In genomic region chr3:101108848-101109247, GRCm38 (mm10) we compare ENCODE assay signal across 7 mouse cellular contexts. TPM values are rescaled to one million over a fixed set of nuclear protein-coding genes. Genes with fewer than 3 reads are reported as not detected.
DNase-seq lines count a peak whose midpoint lies in the region; ATAC-seq lines count a peak whose summit lies in the region.

No protein-coding gene starts in this region.

- H3K9me3 ChIP-seq in heart, embryonic 14.5 days (ENCODE audit: control insufficient read depth, low read length) = no peaks in the 10 kb centered on the region
- no peaks in the 10 kb centered on the region for H3K9me3 ChIP-seq in liver, embryonic 16.5 days (replicated peaks; ENCODE audit: control insufficient read depth, low read length)

- H3K4me3 ChIP-seq in heart, embryonic 14.5 days (ENCODE audit: control insufficient read depth in 1 of 2, insufficient read depth in 1 of 2, low read depth in 1 of 2, low read length in 2 of 2) = peak overlapping the region; percentile 82 to 86; a peak in 3 of 4 replicates
- H3K4me3 ChIP-seq in liver, embryonic 16.5 days (ENCODE audit: low read depth, low read length) = no peak overlapping the region

- peak; percentile 51 for DNase-seq in retina, embryonic 14.5 days (ENCODE audit: low spot score)
- DNase-seq in retina, postnatal 1 day = no peak
- no peak for DNase-seq in ovary, postnatal 10 days (ENCODE audit: low spot score)
- no peak for DNase-seq in right cerebral cortex, postnatal 36 days (ENCODE audit: low spot score in 2 of 2)

- no peaks in the 10 kb centered on the region for H3K27me3 ChIP-seq in heart, embryonic 14.5 days (ENCODE audit: control insufficient read depth, insufficient read depth, low read length)
- peaks cover 38% of the 10 kb centered on the region for H3K27me3 ChIP-seq in liver, embryonic 16.5 days (ENCODE audit: control insufficient read depth, insufficient read depth, low read depth, low read length)

- 22% methylated on average over 5 of the region's 5 CpGs for WGBS in heart, embryonic 14.5 days
- 26% methylated on average over 5 of the region's 5 CpGs for WGBS in liver, embryonic 16.5 days (ENCODE audit: insufficient replicate concordance)

- peak overlapping the region; percentile 97 for H3K9ac ChIP-seq in heart, embryonic 14.5 days (ENCODE audit: low read length)
- H3K9ac ChIP-seq in liver, embryonic 16.5 days (ENCODE audit: low read depth, low read length) = no peak overlapping the region

- H3K27ac ChIP-seq in heart, embryonic 14.5 days (replicated peaks in 1 of 2; ENCODE audit: control insufficient read depth in 1 of 2, insufficient read depth in 1 of 2, low read depth in 2 of 2, low read length in 2 of 2) = no peak overlapping the region
- no peak overlapping the region for H3K27ac ChIP-seq in liver, embryonic 16.5 days (ENCODE audit: low read length)

- no peak for ATAC-seq in heart, embryonic 14.5 days (ENCODE audit: insufficient number of reproducible peaks, insufficient read depth, low FRiP score, low read depth)
- no peak for ATAC-seq in liver, embryonic 16.5 days (ENCODE audit: low read depth)
- no peak for ATAC-seq in erythroid progenitor cell, adult 5-6 weeks (replicated peaks; ENCODE audit: low FRiP score, poor library complexity, severe bottlenecking)

- peaks cover 26 to 39% of the 10 kb centered on the region in 2 experiments for H3K4me1 ChIP-seq in heart, embryonic 14.5 days (ENCODE audit: control insufficient read depth in 2 of 2, insufficient read depth in 2 of 2, low read length in 2 of 2)
- no peaks in the 10 kb centered on the region; the same call in none of the 2 replicates for H3K4me1 ChIP-seq in liver, embryonic 16.5 days (ENCODE audit: control insufficient read depth, low read depth, low read length)

- peak overlapping the region; percentile 89 for H3K4me2 ChIP-seq in heart, embryonic 14.5 days (ENCODE audit: low read length)
- H3K4me2 ChIP-seq in liver, embryonic 16.5 days (ENCODE audit: low read depth, low read length) = peak overlapping the region; percentile 64; the same call in 1 of the 2 replicates

- no peaks in the 10 kb centered on the region; the same call in 1 of the 2 replicates for H3K36me3 ChIP-seq in heart, embryonic 14.5 days (ENCODE audit: control insufficient read depth, insufficient read depth, low read length)
- no peaks in the 10 kb centered on the region for H3K36me3 ChIP-seq in liver, embryonic 16.5 days (ENCODE audit: control insufficient read depth, insufficient read depth)

RNA-seq across cellular contexts. Expression of gene Ptgfrn, which starts 1.2 kb away (rescaled TPM):
- polyA plus RNA-seq in heart, embryonic 14.5 days (2014; fragmentation: Nextera tagmentation; extraction: Ambion mirVana) = 10.0 and 10.2 TPM in 2 replicates
- polyA plus RNA-seq in liver, embryonic 16.5 days (2015; fragmentation: Nextera tagmentation; extraction: Ambion mirVana) = 0.15 and 0.17 TPM in 2 replicates
- total RNA-seq in erythroid progenitor cell, adult 5-6 weeks (2015; ENCODE audit: low replicate concordance) = 0.84 TPM in 1 of 2 replicates, not detected in the other
- total RNA-seq in erythroid progenitor cell, adult 5-6 weeks (2017; ENCODE audit: low replicate concordance) = not detected in 2 replicates
